Mouse (Mus musculus) layer of hippocampus, adult 9-11 months (tissue): ENCODE measurements around the gene Tfe3.
"Not testable (repeated sequence)": the region's sequence is repeated elsewhere in the genome, so short reads cannot be mapped to it uniquely, and the experiment has no call there.

Experiments
- DNase-seq: peaks from one replicate; pipeline ENCODE4 v3.0.0; 2022

Tfe3 gene

DNA sequence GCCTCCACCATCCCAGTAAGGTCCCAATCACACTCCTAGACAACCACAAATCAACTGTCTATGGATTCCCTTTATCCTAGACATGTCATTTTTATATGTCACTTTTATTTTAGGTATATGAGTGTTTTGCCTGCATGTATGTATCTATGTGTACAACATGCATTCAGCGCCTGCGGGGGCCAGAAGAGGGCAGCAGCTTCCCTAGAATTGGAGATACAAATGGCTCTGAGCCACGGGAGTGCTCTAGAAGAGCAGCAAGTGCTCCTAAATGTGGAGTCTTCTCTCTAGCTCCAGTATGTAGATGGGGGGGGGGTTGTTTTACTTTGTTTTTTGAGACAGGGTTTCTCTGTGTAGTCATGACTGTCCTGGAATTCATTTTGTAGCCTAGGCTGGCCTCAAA, 8.7 kb upstream of the Tfe3 start:
- not testable (repeated sequence) for DNase-seq

DNA sequence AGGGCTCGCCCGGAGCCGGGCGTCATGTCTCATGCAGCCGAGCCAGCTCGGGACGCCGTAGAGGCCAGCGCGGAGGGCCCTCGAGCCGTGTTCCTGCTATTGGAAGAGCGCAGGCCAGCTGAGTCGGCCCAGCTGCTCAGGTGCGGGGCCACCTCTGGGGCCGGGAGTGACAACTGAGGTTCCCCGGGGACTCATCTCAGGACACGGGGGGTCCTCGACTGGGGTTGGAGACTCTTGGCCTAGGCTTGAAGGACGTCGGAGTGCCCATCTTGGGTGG, 499 bp downstream of the Tfe3 start:
- no peak for DNase-seq

DNA sequence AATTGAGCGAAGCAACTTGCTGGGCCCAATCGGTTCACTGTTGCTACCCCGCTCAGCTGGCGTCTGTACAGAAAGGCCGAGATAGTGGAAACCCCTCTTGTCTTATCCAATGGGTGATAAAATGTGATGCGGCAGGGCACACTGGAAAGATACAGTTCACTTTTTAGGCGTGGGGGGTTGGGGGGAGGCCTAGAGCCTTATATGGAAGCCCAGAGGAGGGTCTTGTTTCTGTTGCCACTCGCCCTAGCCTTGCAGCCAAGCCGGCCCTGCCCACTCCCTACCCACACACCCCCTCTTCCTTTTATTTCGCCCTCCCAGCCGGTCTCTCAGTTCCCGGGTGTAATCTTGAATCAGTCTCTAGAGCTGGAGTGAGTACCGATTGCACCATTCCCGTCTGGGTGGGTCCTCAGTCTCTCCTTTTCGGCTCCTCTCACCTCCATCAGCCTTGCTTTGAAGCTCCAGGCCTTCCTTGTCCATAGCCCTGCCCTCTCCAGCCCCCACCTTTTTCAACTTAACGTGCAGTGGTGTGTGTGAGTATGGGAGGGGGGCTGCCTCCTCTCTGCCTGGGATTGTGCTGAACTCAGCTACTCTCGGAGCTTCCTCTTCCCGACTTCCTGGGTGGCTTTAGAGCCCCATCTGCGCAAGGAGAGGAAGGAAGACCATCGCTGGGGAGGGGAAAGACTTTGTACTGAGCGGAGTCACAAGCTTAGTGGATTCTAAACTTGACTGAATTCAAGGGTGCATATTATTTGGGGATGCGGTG, 1.5 kb downstream of the Tfe3 start:
- peak; percentile 54 for DNase-seq

DNA sequence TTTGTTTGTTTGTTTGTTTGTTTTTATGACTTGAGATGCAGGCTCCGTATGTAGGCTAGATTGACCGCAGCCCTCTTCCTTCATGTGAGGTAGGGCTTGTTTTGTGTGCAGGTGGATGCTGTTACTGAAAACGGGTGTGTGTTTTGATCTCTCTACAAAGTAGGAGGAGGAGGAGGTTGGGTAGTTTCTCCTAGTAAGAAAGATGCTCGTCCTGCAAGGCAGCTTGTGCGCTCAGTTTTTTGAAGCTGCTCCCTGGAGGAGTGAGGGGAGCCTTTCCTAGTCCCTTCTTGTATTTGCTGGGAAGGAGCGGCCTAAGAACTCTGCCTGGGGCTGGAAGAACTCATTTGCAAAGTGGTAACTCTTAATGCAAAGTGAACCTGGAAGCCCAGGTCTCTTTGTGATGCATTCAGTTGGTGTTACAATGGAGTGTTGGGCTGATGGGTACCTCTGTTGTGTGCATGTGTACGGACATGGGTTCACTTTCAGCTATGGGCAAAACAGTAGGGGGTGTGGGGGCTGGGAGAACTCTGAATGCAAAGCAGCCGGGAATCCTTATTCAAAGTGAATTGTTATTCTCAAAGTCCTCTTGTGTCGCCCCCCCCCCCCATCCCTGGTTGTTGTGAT, 2.4 kb downstream of the Tfe3 start:
- DNase-seq = no peak

DNA sequence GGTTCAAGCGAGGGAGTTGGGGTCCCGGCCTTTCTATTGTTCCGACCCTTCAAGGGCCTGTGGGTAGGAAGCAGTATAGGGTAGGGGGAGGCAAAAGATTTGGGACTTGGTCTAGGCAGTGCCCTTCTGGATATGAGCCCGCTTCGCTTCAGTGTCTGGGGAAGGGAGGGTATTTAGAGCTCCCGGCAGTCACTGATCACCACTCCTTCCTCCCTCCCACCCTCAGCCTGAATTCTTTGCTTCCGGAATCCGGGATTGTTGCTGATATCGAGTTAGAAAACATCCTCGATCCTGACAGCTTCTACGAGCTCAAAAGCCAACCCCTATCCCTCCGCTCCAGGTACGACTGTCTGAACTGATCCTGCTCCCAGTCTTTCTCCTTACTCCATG, 2.9 kb downstream of the Tfe3 start:
- no peak for DNase-seq

DNA sequence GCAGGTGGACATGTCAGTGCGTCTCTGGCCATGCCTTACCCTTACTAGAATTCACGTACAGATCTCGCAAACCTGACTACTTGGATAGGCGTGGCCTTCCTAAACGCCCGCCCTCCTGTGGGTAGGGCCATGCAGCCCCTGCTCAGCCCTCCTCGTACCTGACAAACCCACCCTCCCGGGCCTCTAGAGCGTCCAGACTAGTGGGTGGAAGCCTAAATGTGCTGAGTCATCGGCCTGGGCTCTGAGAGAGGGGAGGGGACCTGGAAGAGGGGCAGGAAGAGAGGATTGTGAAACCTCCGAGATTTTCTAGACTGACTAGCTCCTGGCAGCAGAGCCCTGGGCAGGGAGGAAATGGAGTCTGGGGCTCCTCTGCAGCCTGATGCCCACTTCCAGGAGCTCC, 3.4 kb downstream of the Tfe3 start:
- DNase-seq = peak; percentile 53

DNA sequence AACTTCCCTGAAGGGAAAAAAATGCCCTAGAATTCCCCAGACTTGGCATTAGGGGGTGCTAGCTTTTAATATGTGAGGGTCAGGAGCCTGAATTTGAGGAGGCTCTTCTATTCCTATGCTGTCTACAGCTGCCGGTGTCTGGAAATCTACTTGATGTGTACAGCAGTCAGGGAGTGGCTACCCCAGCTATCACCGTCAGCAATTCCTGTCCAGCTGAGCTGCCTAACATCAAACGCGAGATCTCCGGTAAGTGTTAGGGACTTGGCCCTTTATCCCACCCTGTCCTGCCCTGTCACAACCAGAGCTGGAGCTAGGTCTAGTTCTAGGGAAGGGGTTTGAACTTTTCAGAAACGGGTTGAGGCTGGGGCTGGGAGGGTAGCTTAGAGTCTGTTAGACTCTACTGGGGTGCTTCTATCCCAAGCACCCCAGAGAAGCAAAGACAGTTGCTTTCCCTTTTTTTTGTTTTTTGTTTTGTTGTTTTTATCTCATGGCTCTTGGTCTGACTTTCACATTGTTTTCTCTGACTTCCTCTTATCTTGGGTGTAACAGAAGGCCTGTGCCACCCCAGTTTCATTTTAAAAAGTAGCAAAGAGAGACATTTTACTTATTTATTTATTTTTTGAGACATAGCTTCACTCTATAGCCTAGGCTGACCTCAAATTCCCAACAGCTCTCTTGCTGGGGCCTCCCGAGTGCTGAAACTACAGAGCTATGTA, 7.1 kb downstream of the Tfe3 start:
- DNase-seq = no peak

DNA sequence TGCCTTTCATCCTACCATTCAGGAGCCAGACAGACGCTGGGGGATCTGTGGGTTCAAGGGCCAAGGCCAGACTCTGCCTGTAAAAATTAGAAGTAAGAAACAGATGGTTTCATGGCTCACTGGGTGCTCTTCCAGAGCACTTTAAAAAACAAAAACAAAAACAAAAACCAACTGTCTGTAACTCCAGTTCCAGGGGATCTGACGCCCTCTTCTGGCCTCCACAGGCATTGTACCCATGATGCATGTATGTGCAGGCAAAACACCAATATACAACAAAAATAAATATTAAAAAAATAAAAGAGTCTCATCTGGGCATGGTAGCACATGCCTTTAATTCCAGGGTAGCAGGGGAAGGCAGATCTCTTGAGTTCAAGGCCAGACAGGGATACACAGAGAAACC, 10.4 kb downstream of the Tfe3 start:
- no peak for DNase-seq

DNA sequence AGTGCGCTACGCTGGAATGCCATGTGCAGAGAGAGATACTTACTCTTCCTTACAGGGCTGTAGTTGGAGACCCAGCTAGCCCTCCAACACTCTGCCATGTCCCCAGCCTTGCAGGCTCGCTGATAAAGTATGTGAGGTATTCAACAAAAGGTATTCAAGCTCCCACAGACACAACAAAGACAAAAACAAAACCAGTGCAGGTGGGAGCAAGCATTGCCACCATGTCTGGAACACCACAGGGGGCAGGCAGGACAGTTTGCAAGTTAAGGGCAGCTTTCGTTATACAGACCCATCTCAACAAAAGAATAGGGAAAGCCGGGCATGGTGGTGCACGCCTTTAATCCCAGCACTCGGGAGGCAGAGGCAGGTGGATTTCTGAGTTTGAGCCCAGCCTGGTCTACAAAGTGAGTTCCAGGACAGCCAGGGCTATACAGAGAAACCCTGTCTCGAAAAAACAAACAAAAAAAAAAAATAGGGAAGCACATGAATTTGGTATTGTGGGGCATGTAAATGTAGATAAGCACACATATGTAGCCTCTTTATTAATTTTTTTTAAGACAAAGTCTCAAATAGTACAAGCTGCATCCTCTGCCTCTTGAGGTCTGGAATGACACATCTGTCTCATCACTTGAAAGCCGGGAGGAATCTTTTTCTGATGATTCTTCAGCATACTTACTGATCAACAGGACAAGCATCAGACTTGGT, 13.3 kb downstream of the Tfe3 start:
- DNase-seq = no peak

DNA sequence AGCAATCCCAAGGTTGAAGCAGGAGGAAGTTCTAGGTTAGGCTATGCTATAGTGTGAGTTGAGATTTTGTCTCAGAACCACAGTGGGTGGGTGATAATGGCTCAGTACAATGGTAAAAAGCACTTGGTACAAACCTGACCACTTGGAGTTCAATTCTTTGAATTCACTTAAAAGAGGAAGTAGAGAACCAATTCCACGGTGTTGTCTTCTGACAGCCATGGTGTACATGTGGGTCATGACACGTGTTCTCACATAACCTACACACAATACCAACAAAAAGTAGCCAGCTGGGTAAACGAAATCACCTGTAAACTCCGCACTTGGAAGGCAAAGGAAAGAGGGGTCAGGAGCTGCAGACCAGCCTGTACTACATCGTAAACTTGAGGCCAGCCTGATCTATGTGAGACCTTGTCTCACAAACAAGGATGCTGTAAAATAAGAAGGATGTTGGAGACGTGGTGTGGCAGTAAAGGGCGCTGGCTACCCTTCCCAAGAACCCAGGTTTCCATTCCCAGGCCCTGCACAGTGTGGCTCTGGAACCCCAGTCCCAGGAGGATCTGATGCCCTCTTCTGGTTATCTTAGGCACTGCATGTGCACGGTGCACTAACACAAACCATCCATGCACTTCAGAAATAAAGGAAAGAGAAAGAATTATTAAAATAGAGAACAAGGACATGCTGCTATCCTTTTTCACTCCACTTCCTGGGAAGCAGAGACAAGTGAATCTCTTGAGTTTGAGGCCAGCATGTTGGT, 14.1 kb downstream of the Tfe3 start:
- DNase-seq = no peak

DNA sequence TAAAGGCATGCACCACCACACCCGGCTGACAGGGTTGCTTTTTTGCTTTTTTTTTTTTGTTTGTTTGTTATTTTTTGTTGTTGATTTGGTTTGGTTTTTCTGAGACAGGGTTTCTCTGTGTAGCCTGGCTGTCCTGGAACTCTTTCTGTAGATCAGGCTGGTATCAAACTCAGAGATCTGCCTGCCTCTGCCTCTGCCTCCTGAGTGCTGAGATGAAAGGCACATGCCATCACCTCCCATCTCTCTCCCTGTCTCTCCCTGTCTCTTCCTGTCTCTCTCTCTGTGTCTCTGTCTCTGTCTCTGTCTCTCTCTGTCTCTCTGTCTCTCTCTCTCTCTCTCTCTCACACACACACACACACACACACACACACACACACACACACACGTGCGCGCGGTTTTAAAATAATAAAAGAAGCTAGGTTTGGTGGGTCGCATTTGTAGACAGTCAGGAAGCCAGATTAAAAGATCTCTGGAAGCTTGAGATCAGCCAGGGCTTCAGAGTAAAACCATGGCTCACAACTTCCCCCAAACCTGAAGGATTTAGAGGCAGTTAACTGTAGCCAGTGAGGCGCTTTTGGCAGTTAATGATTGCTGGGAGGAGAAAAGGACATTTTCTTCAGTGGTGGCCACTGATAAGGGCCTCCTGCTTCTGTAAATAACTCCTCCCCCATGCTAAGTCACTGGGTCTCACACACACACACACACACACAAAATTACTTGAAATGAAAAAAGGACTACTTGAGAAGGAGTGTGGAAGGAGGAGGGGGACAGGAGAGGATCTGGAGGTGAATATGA, 16.3 kb downstream of the Tfe3 start:
- DNase-seq = no peak

DNA sequence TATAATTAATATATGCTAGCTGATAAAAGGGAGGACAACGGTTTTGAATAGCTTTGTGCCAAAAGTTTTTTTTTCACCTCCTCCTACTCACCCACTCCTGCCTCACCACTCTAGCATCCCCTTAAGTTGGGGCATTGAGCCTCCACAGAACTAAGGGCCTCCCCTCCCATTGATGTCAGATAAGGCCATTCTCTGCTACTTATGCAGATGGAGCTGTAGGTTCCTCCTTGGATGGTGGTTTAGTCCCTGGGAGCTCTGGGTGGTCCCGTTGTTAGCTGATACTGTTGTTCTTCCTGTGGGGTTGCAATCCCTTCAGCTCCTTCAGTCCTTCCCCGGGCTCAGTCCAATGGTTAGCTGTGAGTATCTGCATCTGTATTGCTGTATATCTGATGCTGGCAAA, 16.9 kb downstream of the Tfe3 start:
- DNase-seq = no peak

DNA sequence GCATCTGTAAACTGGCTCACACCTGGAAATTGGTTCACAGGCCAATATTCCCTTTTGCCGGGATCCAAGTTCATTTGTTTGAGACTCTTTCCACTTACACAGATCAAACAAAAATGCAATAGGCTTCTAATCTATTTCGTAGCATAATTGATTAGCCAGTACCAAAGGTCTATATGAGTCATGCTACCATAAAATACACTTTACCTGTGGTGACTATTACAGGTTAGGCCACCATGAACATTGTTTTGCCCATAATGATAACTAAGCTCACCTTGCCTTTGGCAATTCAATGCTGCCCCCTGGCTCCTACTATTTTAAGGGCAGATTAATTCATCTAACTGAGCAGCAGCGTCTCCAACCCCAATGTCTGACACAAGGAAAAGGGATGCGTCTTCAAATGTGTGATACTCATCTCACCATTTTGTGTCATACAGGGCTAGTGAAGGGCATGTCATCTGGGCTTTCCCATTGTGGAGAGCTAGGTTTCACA, 20.3 kb downstream of the Tfe3 start:
- no peak for DNase-seq

DNA sequence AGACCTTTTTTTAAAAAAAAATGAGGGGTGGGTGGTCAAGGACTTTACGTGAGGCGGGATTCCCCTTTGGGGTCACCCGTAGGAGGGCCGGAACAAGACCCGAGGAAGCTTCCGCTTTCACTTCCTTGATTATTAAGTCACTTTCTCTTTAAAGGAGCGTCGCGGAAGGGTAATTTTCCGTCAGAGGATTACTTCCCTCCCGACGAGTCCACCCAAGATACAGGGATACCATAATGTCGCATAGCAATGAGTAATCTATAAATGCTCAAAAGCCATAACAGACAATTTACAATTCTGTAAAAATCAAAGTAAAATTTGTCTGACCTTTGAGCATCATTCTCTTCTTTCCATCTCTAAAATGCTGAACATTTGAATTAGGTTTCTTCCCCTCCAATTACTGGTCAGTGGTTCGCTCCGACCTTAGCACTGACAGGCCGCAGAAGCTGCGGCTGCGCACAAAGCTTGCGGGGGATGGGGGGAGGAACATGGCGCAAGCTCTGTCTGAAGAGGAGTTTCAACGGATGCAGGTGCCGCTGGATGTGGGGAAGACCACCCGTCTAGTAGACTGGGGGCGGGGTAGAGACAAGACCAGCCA, 27.3 kb downstream of the Tfe3 start, which contains the start of gene Gripap1:
Gene Gripap1, plus strand, starts transcription at position 224 of the 595 bp plus-strand sequence.
- peak; percentile 79 for DNase-seq

DNA sequence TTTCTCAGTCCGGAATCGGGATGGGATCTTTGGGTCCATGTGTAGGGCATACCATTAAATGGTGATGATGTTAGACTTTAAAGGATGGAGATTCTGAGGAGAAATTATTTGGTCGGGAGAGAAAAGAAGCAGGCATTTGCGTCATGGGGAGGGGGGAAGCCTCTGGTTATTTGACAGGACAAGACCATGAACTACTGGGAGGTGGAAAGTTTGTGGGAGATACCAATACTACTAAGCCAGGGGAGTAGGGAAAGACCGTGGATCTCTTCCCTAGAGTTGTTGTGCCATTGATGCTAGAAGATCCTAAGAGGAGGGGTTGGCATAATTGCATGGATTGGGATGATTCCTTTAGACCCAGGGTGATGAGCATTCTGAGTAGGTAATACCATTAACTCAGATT, 27.9 kb downstream of the Tfe3 start:
- DNase-seq = no peak

DNA sequence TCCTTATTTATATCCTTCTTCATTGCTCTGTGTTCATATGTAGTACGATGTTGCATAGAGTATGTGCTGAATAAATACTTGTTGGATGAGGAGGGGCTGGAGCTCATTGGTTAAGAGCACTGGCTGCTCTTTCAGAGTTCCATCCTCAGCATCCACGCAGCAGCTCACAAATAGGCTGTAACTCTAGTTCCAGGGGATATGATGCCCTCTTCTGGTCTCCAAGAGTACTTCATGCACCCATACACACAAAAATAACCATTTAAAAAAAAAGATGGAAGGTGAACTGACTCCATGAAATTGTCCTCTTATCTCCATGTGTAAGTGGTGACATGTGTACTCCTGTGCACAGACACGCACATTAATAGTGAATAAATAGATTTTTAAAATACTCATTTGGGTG, 31.0 kb downstream of the Tfe3 start:
- DNase-seq = no peak

DNA sequence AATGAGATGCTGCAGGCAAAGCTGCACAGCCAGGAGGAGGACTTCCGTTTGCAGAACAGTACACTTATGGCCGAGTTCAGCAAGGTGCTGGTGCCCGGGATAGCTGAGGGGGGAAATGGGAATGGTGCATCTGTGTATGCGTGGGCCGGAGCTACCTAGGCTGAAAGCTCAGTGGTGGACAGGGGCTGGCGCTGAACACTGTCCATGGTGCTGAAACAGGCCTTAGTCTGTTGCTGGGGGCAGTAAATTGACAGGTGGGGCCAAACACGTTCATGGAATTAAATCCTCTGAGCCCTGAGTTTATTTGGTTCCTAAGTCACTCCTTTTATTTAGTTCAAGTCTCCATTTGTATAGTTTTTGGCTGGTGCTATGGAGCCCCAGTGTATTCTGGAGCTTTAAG, 32.7 kb downstream of the Tfe3 start:
- DNase-seq = no peak

DNA sequence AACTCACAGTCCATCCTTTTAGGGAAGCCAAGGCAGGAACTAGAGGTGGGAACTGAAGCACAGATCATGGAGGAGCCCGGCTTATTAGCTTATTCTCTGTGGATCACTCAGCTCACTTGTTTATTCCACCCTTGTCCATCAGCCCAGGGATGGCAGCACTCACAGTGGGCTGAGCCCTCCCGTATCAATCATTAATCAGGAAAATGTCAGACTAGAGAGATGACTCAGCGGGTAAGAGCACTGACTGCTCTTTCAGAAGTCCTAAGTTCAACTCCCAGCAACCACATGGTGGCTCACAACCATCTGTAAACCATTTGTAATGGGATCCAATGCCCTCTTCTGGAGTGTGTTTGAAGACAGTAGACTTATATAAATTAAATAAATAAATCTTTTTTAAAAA, 35.0 kb downstream of the Tfe3 start:
- no peak for DNase-seq

DNA sequence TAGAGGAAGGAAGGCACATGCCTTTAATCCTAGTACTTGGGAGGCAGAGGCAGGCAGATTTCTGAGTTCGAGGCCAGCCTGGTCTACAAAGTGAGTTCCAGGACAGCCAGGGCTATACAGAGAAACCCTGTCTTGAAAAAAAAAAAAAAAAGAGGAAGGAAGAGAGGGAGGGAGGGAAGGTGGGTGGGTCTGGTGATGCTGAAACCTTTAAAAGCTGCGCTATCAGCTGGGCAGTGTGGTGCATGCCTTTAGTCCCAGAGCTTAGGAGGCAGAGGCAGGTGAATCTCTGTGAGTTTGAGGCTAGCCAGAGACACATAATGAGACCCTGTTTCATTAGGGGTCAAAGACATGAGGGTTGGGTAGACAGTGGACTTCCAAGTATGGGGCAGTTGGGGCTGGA, 39.8 kb downstream of the Tfe3 start:
- not testable (repeated sequence) for DNase-seq

DNA sequence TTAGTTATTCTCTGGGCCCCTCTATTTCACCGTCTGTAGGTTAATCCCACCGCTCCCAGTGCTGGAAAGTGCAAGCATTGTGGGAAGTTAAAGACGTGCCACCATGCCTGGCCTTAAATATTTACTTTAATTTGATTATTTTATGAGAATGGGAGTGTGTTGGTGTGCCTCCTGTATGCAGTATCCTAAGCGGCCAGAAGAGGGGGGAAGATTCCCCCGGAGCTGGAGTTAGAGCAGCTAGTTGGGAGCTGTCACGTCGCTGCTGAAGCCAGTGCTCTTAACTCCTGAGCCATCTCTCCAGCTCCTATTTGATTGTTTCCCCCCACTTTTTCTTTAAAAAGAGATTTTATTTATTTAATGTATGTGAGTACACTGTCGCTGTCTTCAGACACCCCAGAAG, 52.7 kb downstream of the Tfe3 start:
- not testable (repeated sequence) for DNase-seq
